Mouse (Mus musculus) heart, postnatal 25 days (tissue): ENCODE data around the gene Specc1. TPM values are rescaled to one million over a fixed set of nuclear protein-coding genes. Genes with fewer than 3 reads are reported as not detected.

Experiments
- DNase-seq: peaks from one replicate; pipeline ENCODE4 v3.0.0; 2022; ENCODE audit warnings: low spot score
- intact Hi-C: fragments of 180-260 bp; cut with DNase I; formaldehyde crosslinking; loops from one replicate; pipeline ENCODE4 v1.15.1; 2025
- total RNA-seq, 2 experiments: library from RNA; stranded (reverse); gene quantifications; 2 replicates each; pipeline ENCODE4 v1.2.3; 2021

Gene Specc1
- total RNA-seq, 2 experiments from 2014 or later = 9.6 to 16.5 TPM

- no peak for DNase-seq
- intact Hi-C loops = no loop called here
These were observed 8.0 kb downstream of the Specc1 start for GRCm38 (mm10) chr11:61964611-61965010.

GRCm38 (mm10) chr11:61967034-61967433, 10.5 kb downstream of the Specc1 start:
- intact Hi-C loops = no loop called here
- no peak for DNase-seq

- intact Hi-C loops = no loop called here
- DNase-seq = no peak
These were observed 12.3 kb downstream of the Specc1 start for GRCm38 (mm10) chr11:61968875-61969274.

- DNase-seq = no peak
- intact Hi-C loops = no loop called here
These were observed 14.3 kb downstream of the Specc1 start for GRCm38 (mm10) chr11:61970901-61971300.

GRCm38 (mm10) chr11:61971441-61972221, 15.1 kb downstream of the Specc1 start:
- no peak for DNase-seq
- intact Hi-C loops = no loop called here

GRCm38 (mm10) chr11:61974106-61974707, 17.6 kb downstream of the Specc1 start:
- DNase-seq = no peak
- intact Hi-C loops = no loop called here

GRCm38 (mm10) chr11:61975783-61976182, 19.2 kb downstream of the Specc1 start:
- intact Hi-C loops = no loop called here
- no peak for DNase-seq

- no peak for DNase-seq
- intact Hi-C loops = no loop called here
These were observed 24.7 kb downstream of the Specc1 start for GRCm38 (mm10) chr11:61981285-61981684.

GRCm38 (mm10) chr11:61982828-61983227, 26.3 kb downstream of the Specc1 start:
- intact Hi-C loops = no loop called here

GRCm38 (mm10) chr11:61986939-61987338, 30.4 kb downstream of the Specc1 start:
- DNase-seq = no peak
- intact Hi-C loops = no loop called here

More at GRCm38 (mm10) chr11:61982828-61983227, 26.3 kb downstream of the Specc1 start:
- DNase-seq = no peak

GRCm38 (mm10) chr11:61989647-61990046, 33.1 kb downstream of the Specc1 start:
- intact Hi-C loops = no loop called here
- no peak for DNase-seq

- intact Hi-C loops = no loop called here
- no peak for DNase-seq
These were observed 35.0 kb downstream of the Specc1 start for GRCm38 (mm10) chr11:61991576-61991975.

GRCm38 (mm10) chr11:61992671-61993285, 36.2 kb downstream of the Specc1 start:
- no peak for DNase-seq
- intact Hi-C loops = no loop called here

- no peak for DNase-seq
- intact Hi-C loops = no loop called here
These were observed 42.9 kb downstream of the Specc1 start for GRCm38 (mm10) chr11:61999501-61999900.

- intact Hi-C loops = no loop called here
- no peak for DNase-seq
These were observed 43.5 kb downstream of the Specc1 start for GRCm38 (mm10) chr11:62000099-62000498.

GRCm38 (mm10) chr11:62001977-62002376, 45.4 kb downstream of the Specc1 start:
- DNase-seq = no peak
- intact Hi-C loops = no loop called here

- intact Hi-C loops = no loop called here
- no peak for DNase-seq
These were observed 48.3 kb downstream of the Specc1 start for GRCm38 (mm10) chr11:62004881-62005240.

GRCm38 (mm10) chr11:62005241-62005910, 48.8 kb downstream of the Specc1 start:
- DNase-seq = no peak
- intact Hi-C loops = no loop called here

GRCm38 (mm10) chr11:62005911-62006260, 49.3 kb downstream of the Specc1 start:
- intact Hi-C loops = no loop called here
- DNase-seq = no peak

- no peak for DNase-seq
- intact Hi-C loops = no loop called here
These were observed 50.1 kb downstream of the Specc1 start for GRCm38 (mm10) chr11:62006680-62007079.

- intact Hi-C loops = no loop called here
- DNase-seq = no peak
These were observed 51.4 kb downstream of the Specc1 start for GRCm38 (mm10) chr11:62007984-62008383.
